Comparison of ENCODE assay signal across 9 mouse cellular contexts in genomic region chr1:136521363-136521937, GRCm38 (mm10). TPM values are rescaled to one million over a fixed set of nuclear protein-coding genes. Genes with fewer than 3 reads are reported as not detected.
DNase-seq lines count a peak whose midpoint lies in the region; ATAC-seq lines count a peak whose summit lies in the region.
"Had no signal": no experiment of that assay in that cellular context is flagged by ENCODE, and none has a peak within 500 bp of the region (broad histone marks: within the 10 kb centered on the region; RNA-seq: fewer than 3 reads in every experiment).

No protein-coding gene starts in this region.

- no peak overlapping the region for H3K27ac ChIP-seq in heart, embryonic 12.5 days (ENCODE audit: poor library complexity, severe bottlenecking)
- H3K27ac ChIP-seq: limb, embryonic 12.5 days had no signal

- peaks cover 24% of the 10 kb centered on the region for H3K36me3 ChIP-seq in heart, embryonic 12.5 days

- no peak overlapping the region for H3K4me2 ChIP-seq in heart, embryonic 12.5 days
- H3K4me2 ChIP-seq: limb, embryonic 12.5 days had no signal

- peaks cover 9% of the 10 kb centered on the region for H3K4me1 ChIP-seq in heart, embryonic 12.5 days (replicated peaks)

- no peak for ATAC-seq in heart, embryonic 12.5 days (ENCODE audit: insufficient number of reproducible peaks, low FRiP score)
- no peak for ATAC-seq in megakaryocyte-erythroid progenitor cell, adult 5-6 weeks (replicated peaks; ENCODE audit: low FRiP score, low TSS enrichment, poor library complexity, severe bottlenecking)

- no peaks in the 10 kb centered on the region for H3K9me3 ChIP-seq in heart, embryonic 12.5 days (replicated peaks)
- H3K9me3 ChIP-seq: limb, embryonic 12.5 days had no signal

- no peaks in the 10 kb centered on the region for H3K27me3 ChIP-seq in heart, embryonic 12.5 days (replicated peaks)
- H3K27me3 ChIP-seq: limb, embryonic 12.5 days had no signal

- no peak overlapping the region for H3K4me3 ChIP-seq in heart, embryonic 12.5 days
- H3K4me3 ChIP-seq: limb, embryonic 12.5 days had no signal

- H3K9ac ChIP-seq in heart, embryonic 12.5 days: no peak overlapping the region
- H3K9ac ChIP-seq: limb, embryonic 12.5 days had no signal

- 74% methylated on average over 11 of the region's 11 CpGs for WGBS in heart, embryonic 12.5 days

- DNase-seq in heart, postnatal 10 days: peak; percentile 50 to 68
- DNase-seq in urinary bladder, postnatal 36 days (ENCODE audit: low spot score in 2 of 2): peak; percentile 32 to 46
- DNase-seq in urinary bladder, postnatal 10 days (ENCODE audit: low spot score): no peak
- DNase-seq in fibroblast of lung, adult 2 months (ENCODE audit: low read depth): peak; percentile 30
- peak; percentile 79 to 82 for DNase-seq in left cerebral cortex, postnatal 14 days (ENCODE audit: low spot score in 2 of 2)
- DNase-seq in right cerebral cortex, adult 2 months (ENCODE audit: low spot score in 2 of 2): peak; percentile 82 to 87

- intact Hi-C loops in heart, postnatal 10 days (cut with DNase I): loop anchor here (2.0 to 5.0 kb wide), 3 partner anchors 229 to 474 kb away; no protein-coding TSS in a partner anchor
- intact Hi-C loops in left cerebral cortex, postnatal 14 days (cut with DNase I): loop anchor here (5.0 to 10.0 kb wide), 3 partner anchors 237 to 474 kb away; no protein-coding TSS in a partner anchor

RNA-seq across cellular contexts. Expression of gene Kif14, which starts 55.3 kb away (rescaled TPM):
- total RNA-seq in heart, postnatal 10 days (2021): 1 to 10 TPM; 1.9 to 2.8 TPM
- 5.7 and 6.8 TPM in 2 replicates for polyA plus RNA-seq in heart, embryonic 12.5 days (2016; fragmentation: Nextera tagmentation; extraction: Ambion mirVana)
- total RNA-seq in left cerebral cortex, postnatal 14 days (2021): under 1 TPM; 0.46 to 0.59 TPM
- 16.2 and 19.3 TPM in 2 replicates for total RNA-seq in megakaryocyte-erythroid progenitor cell, adult 5-6 weeks (2014; fragmentation: Nextera tagmentation)
- 16.5 and 17.5 TPM in 2 replicates for total RNA-seq in megakaryocyte-erythroid progenitor cell, adult 5-6 weeks (2017)

Comparison
In these comparisons a context has a peak if more than half of its experiments do, and no peak if none do; other contexts are left out.
1. RNA of gene Kif14, which starts 55.3 kb away (total RNA-seq): 16.2 to 19.3 TPM in megakaryocyte-erythroid progenitor cell, adult 5-6 weeks; 1.9 to 2.8 TPM in heart, postnatal 10 days and 0.46 to 0.59 TPM in left cerebral cortex, postnatal 14 days; every median in the first group is over 4 times any median in the second.